Mouse (Mus musculus) limb, embryonic 12.5 days (tissue): ENCODE data around the gene Fndc4. TPM values are rescaled to one million over a fixed set of nuclear protein-coding genes. Genes with fewer than 3 reads are reported as not detected.
A peak's percentile ranks its signal among the peaks of the same experiment; 100 is the strongest.

Experiments used
- ATAC-seq: fragments of 200-750 bp; cut with Nextera tagmentation; 2 replicates; pipeline ENCODE4 v1.8.0; 2017; ENCODE audit warnings: low read depth, moderate TSS enrichment; ENCODE audit not compliant: insufficient number of reproducible peaks, insufficient read depth, low FRiP score, low TSS enrichment
- H3K27ac ChIP-seq: fragments of 300-500 bp; sonication (generic); 2 replicates; pipeline ENCODE4 v1.5.1; 2016; ENCODE audit warnings: mild to moderate bottlenecking, moderate library complexity
- H3K27me3 ChIP-seq: fragments of 300-500 bp; sonication (generic); 2 replicates; pipeline ENCODE4 v1.6.1; 2016; ENCODE audit warnings: mild to moderate bottlenecking, moderate library complexity
- H3K36me3 ChIP-seq: fragments of 300-500 bp; sonication (generic); 2 replicates; pipeline ENCODE4 v1.6.1; 2016; ENCODE audit warnings: mild to moderate bottlenecking, moderate library complexity
- H3K4me1 ChIP-seq: fragments of 300-500 bp; sonication (generic); replicated peaks from 2 replicates; pipeline ENCODE4 v1.6.1; 2016
- H3K4me2 ChIP-seq: fragments of 300-500 bp; sonication (generic); 2 replicates; pipeline ENCODE4 v1.6.1; 2016; ENCODE audit warnings: mild to moderate bottlenecking, moderate library complexity
- H3K4me3 ChIP-seq: fragments of 300-500 bp; sonication (generic); replicated peaks from 2 replicates; pipeline ENCODE4 v1.5.1; 2016; ENCODE audit warnings: mild to moderate bottlenecking
- H3K9ac ChIP-seq: fragments of 300-500 bp; sonication (generic); replicated peaks from 2 replicates; pipeline ENCODE4 v1.6.1; 2016; ENCODE audit warnings: mild to moderate bottlenecking, moderate library complexity
- H3K9me3 ChIP-seq: fragments of 300-500 bp; sonication (generic); 2 replicates; pipeline ENCODE4 v1.6.1; 2016; ENCODE audit warnings: mild to moderate bottlenecking, moderate library complexity
- WGBS: fragments of 180-500 bp; shearing (Covaris S2); methylation state at CpG from one replicate; pipeline ENCODE4 v1.1.7; 2016; 5-methylcytosine and 5-hydroxymethylcytosine counted together
- polyA plus RNA-seq: library from polyadenylated mRNA; unstranded; fragments of >200 nt; fragmentation: Nextera tagmentation; extraction: Ambion mirVana; gene quantifications from 2 replicates; pipeline ENCODE4 v1.2.1, GENCODE M21; 2016

The Fndc4 gene
- polyA plus RNA-seq, result 86.3 and 87.3 TPM in 2 replicates

GRCm38 (mm10) chr5:31295606-31296141, at the start of gene Fndc4:
Fndc4 (minus strand) TSS chr5:31296080.
- Histone ChIP-seq H3K4me2 (peak within 1 kb of the TSS; percentile 90), H3K4me3 (peak within 1 kb of the TSS; percentile 94), H3K27ac (peak within 1 kb of the TSS; percentile 76), H3K9ac (peak within 1 kb of the TSS; percentile 98), H3K27me3 (peaks cover 9% of the 10 kb centered on the region), H3K9me3 (no peaks in the 10 kb centered on the region), H3K4me1 (peaks cover 21% of the 10 kb centered on the region), H3K36me3 (peaks cover 22% of the 10 kb centered on the region)
- under 1% methylated on average over 31 of the region's 46 CpGs for WGBS
- ATAC-seq, result peak; percentile 72

GRCm38 (mm10) chr5:31328255-31328654, 32.4 kb upstream of the Fndc4 start:
- Histone ChIP-seq H3K4me2 (no peak overlapping the region), H3K27ac (no peak overlapping the region), H3K27me3 (no peaks in the 10 kb centered on the region), H3K36me3 (no peaks in the 10 kb centered on the region), H3K9me3 (peaks cover 4% of the 10 kb centered on the region; the same call in 1 of the 2 replicates), H3K4me3 (no peak overlapping the region), H3K9ac (no peak overlapping the region), H3K4me1 (no peaks in the 10 kb centered on the region)
- no peak for ATAC-seq
- 32% methylated on average over 7 of the region's 7 CpGs for WGBS

- H3K36me3 ChIP-seq, result no peaks in the 10 kb centered on the region
- no peak overlapping the region for H3K27ac ChIP-seq
- no peak overlapping the region for H3K9ac ChIP-seq
- H3K9me3 ChIP-seq, result no peaks in the 10 kb centered on the region
- H3K27me3 ChIP-seq, result no peaks in the 10 kb centered on the region
- 15% methylated on average over 5 of the region's 5 CpGs for WGBS
- no peak for ATAC-seq
- H3K4me3 ChIP-seq, result no peak overlapping the region
- no peak overlapping the region for H3K4me2 ChIP-seq
- no peaks in the 10 kb centered on the region for H3K4me1 ChIP-seq
These were observed 31.0 kb upstream of the Fndc4 start for GRCm38 (mm10) chr5:31326850-31327249.

GRCm38 (mm10) chr5:31324085-31324484, 28.2 kb upstream of the Fndc4 start:
- no peak overlapping the region for H3K4me3 ChIP-seq
- H3K27ac ChIP-seq, result no peak overlapping the region
- H3K4me2 ChIP-seq, result no peak overlapping the region
- no peaks in the 10 kb centered on the region for H3K27me3 ChIP-seq
- H3K9me3 ChIP-seq, result no peaks in the 10 kb centered on the region
- 56% methylated on average over 3 of the region's 3 CpGs for WGBS
- ATAC-seq, result no peak
- no peak overlapping the region for H3K9ac ChIP-seq
- H3K4me1 ChIP-seq, result no peaks in the 10 kb centered on the region
- no peaks in the 10 kb centered on the region for H3K36me3 ChIP-seq

- Histone ChIP-seq H3K4me3 (no peak overlapping the region), H3K9me3 (no peaks in the 10 kb centered on the region), H3K4me2 (no peak overlapping the region), H3K27ac (no peak overlapping the region), H3K4me1 (no peaks in the 10 kb centered on the region), H3K9ac (no peak overlapping the region), H3K36me3 (no peaks in the 10 kb centered on the region), H3K27me3 (no peaks in the 10 kb centered on the region)
- ATAC-seq, result no peak
- 86% methylated on average over 3 of the region's 3 CpGs for WGBS
These were observed 26.9 kb upstream of the Fndc4 start for GRCm38 (mm10) chr5:31322776-31323175.

- no peak overlapping the region for H3K27ac ChIP-seq
- WGBS, result 88% methylated on average over 8 of the region's 8 CpGs
These were observed 16.9 kb upstream of the Fndc4 start for GRCm38 (mm10) chr5:31312806-31313205.

GRCm38 (mm10) chr5:31303093-31303492, 7.2 kb upstream of the Fndc4 start:
- H3K36me3 ChIP-seq, result no peaks in the 10 kb centered on the region
- H3K27me3 ChIP-seq, result peaks cover under 1% of the 10 kb centered on the region
- WGBS, result 87% methylated on average over 6 of the region's 6 CpGs
- H3K4me2 ChIP-seq, result no peak overlapping the region
- no peak overlapping the region for H3K4me3 ChIP-seq
- H3K27ac ChIP-seq, result no peak overlapping the region
- ATAC-seq, result no peak
- H3K9me3 ChIP-seq, result peaks cover 2% of the 10 kb centered on the region; the same call in 1 of the 2 replicates
- H3K9ac ChIP-seq, result no peak overlapping the region
- H3K4me1 ChIP-seq, result no peaks in the 10 kb centered on the region

More at GRCm38 (mm10) chr5:31312806-31313205, 16.9 kb upstream of the Fndc4 start:
- no peak overlapping the region for H3K4me2 ChIP-seq
- no peak overlapping the region for H3K9ac ChIP-seq
- H3K9me3 ChIP-seq, result no peaks in the 10 kb centered on the region
- no peaks in the 10 kb centered on the region for H3K36me3 ChIP-seq
- H3K27me3 ChIP-seq, result no peaks in the 10 kb centered on the region; the same call in 1 of the 2 replicates
- ATAC-seq, result no peak
- H3K4me1 ChIP-seq, result no peaks in the 10 kb centered on the region
- no peak overlapping the region for H3K4me3 ChIP-seq

- Histone ChIP-seq H3K4me3 (no peak overlapping the region), H3K4me2 (no peak overlapping the region), H3K9ac (no peak overlapping the region), H3K36me3 (no peaks in the 10 kb centered on the region), H3K9me3 (peaks cover 2% of the 10 kb centered on the region; the same call in 1 of the 2 replicates), H3K4me1 (no peaks in the 10 kb centered on the region), H3K27ac (no peak overlapping the region), H3K27me3 (peaks cover 9% of the 10 kb centered on the region)
- ATAC-seq, result no peak
- 71% methylated on average over 8 of the region's 8 CpGs for WGBS
These were observed 6.0 kb upstream of the Fndc4 start for GRCm38 (mm10) chr5:31301866-31302265.

GRCm38 (mm10) chr5:31298486-31298885, 2.6 kb upstream of the Fndc4 start:
- Histone ChIP-seq H3K9me3 (no peaks in the 10 kb centered on the region), H3K36me3 (peaks cover 11% of the 10 kb centered on the region), H3K4me1 (peaks cover 14% of the 10 kb centered on the region), H3K9ac (0 out of 2 replicates have a peak overlapping the region, but pooled peaks have one; percentile 12), H3K4me3 (no peak overlapping the region), H3K27ac (no peak overlapping the region), H3K4me2 (no peak overlapping the region), H3K27me3 (peaks cover 9% of the 10 kb centered on the region)
- WGBS, result 62% methylated on average over 2 of the region's 2 CpGs
- no peak for ATAC-seq

- Histone ChIP-seq H3K9ac (no peak overlapping the region), H3K36me3 (peaks cover 16% of the 10 kb centered on the region), H3K4me1 (peaks cover 14% of the 10 kb centered on the region), H3K9me3 (no peaks in the 10 kb centered on the region), H3K27me3 (peaks cover 9% of the 10 kb centered on the region), H3K27ac (no peak overlapping the region), H3K4me3 (no peak overlapping the region), H3K4me2 (no peak overlapping the region)
- WGBS, result 78% methylated on average over 3 of the region's 3 CpGs
- no peak for ATAC-seq
These were observed 2.1 kb upstream of the Fndc4 start for GRCm38 (mm10) chr5:31297981-31298380.

- peaks cover 14% of the 10 kb centered on the region for H3K4me1 ChIP-seq
- H3K4me3 ChIP-seq, result peak within 1 kb of the TSS; percentile 94; the same call in 1 of the 2 replicates
- no peak within 1 kb of the TSS for H3K9ac ChIP-seq
- WGBS, result 76% methylated on average over 13 of the region's 13 CpGs
- peaks cover 9% of the 10 kb centered on the region for H3K27me3 ChIP-seq
- peaks cover 22% of the 10 kb centered on the region for H3K36me3 ChIP-seq
- H3K4me2 ChIP-seq, result peak within 1 kb of the TSS; percentile 90
- no peaks in the 10 kb centered on the region for H3K9me3 ChIP-seq
- ATAC-seq, result no peak
- H3K27ac ChIP-seq, result no peak within 1 kb of the TSS
These were observed 1.3 kb upstream of the Fndc4 start, which contains the start of gene Gckr for GRCm38 (mm10) chr5:31297047-31297757. Gckr (plus strand) TSS chr5:31297443.
